8 mouse cellular contexts compared by ENCODE assay signal in the genomic region with DNA sequence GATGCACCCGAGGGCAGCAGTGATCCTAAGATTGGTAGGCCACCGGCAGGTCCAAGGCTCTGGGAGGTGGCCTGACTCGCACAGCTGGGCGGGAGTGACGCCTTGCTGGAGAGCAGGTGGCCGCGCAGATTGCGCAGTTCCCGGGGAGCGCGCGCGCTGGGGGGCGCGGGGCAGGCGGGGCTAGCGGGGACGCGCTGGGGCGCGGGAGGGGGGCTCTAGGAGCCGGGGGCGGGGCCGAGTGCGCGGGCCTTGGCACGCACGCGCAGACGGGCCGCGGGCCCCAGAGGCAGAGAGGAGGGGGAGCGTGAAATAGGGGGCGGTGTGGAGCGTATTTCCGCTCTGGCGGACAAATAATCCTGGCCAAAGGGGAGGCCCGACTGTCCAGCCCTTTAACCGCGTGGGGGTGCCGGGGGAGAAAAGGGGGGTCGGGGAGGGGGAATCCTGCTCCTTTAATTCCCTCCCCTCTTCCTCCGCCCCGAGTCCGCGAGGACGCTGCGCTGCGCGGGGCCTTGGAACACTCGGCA. TPM values are rescaled to one million over a fixed set of nuclear protein-coding genes. Genes with fewer than 3 reads are reported as not detected.
A peak's percentile ranks its signal among the peaks of the same experiment; 100 is the strongest.
DNase-seq lines count a peak whose midpoint lies in the region; ATAC-seq and TF ChIP-seq lines count a peak whose summit lies in the region.

No protein-coding gene starts in this region.

- peak overlapping the region; percentile 79 for H3K4me2 ChIP-seq in forebrain, postnatal 0 days (ENCODE audit: low read depth)
- peak overlapping the region; percentile 86 for H3K4me2 ChIP-seq in lung, embryonic 14.5 days

- ATAC-seq in forebrain, postnatal 0 days, result peak; percentile 88
- ATAC-seq in lung, embryonic 14.5 days (ENCODE audit: insufficient read depth), result peak; percentile 85
- peak; percentile 67 for ATAC-seq in neutrophil, adult 5-6 weeks (ENCODE audit: extremely low read depth, insufficient number of reproducible peaks, low FRiP score, poor library complexity, severe bottlenecking)

- no peaks in the 10 kb centered on the region for H3K27me3 ChIP-seq in cerebellum, adult 2 months (ENCODE audit: control insufficient read depth, insufficient read depth, low read length)
- no peaks in the 10 kb centered on the region for H3K27me3 ChIP-seq in forebrain, postnatal 0 days (ENCODE audit: insufficient read depth, low read length)
- H3K27me3 ChIP-seq in lung, embryonic 14.5 days (ENCODE audit: insufficient read depth, low read length), result no peaks in the 10 kb centered on the region

- DNase-seq in MEL-GATA-1-ER (ENCODE audit: extremely low read depth, low read depth), result peak; percentile 74
- DNase-seq in cerebellum, adult 2 months, result peak; percentile 92 to 93
- peak; percentile 99 for DNase-seq in forebrain, postnatal 0 days
- peak; percentile 96 for DNase-seq in heart, postnatal 4 days
- DNase-seq in layer of hippocampus, adult 8-10 months (ENCODE audit: low spot score in 2 of 2), result peak; percentile 87 to 91
- peak; percentile 99 for DNase-seq in lung, embryonic 14.5 days
- DNase-seq in testis, postnatal 14 days (ENCODE audit: low spot score), result peak; percentile 94

- no peak for TF ChIP-seq CTCF in cerebellum, adult 2 months (IDR thresholded peaks at IDR 0.05; ENCODE audit: borderline replicate concordance, insufficient read depth, low read depth, low read length)
- TF ChIP-seq CTCF in forebrain, postnatal 0 days (IDR thresholded peaks at IDR 0.05; ENCODE audit: low read depth), result peak; percentile 32; the same call in 1 of the 2 replicates
- peak; percentile 18; the same call in 1 of the 2 replicates for TF ChIP-seq CTCF in lung, embryonic 14.5 days (IDR thresholded peaks at IDR 0.05; ENCODE audit: low read depth)

- peak; percentile 89 for TF ChIP-seq POLR2A in cerebellum, adult 2 months (IDR thresholded peaks at IDR 0.05; ENCODE audit: borderline replicate concordance, insufficient read depth, low read length)

- no peaks in the 10 kb centered on the region for H3K9me3 ChIP-seq in forebrain, postnatal 0 days (ENCODE audit: low read length)
- no peaks in the 10 kb centered on the region for H3K9me3 ChIP-seq in lung, embryonic 14.5 days (ENCODE audit: low read depth, low read length)

- H3K36me3 ChIP-seq in forebrain, postnatal 0 days (ENCODE audit: insufficient read depth), result peaks cover 5% of the 10 kb centered on the region; the same call in 1 of the 2 replicates
- H3K36me3 ChIP-seq in lung, embryonic 14.5 days (ENCODE audit: insufficient read depth), result peaks cover 12% of the 10 kb centered on the region

- peak overlapping the region; percentile 93 for H3K27ac ChIP-seq in cerebellum, adult 2 months (ENCODE audit: insufficient read depth, low read length)
- peak overlapping the region; percentile 87 for H3K27ac ChIP-seq in forebrain, postnatal 0 days (ENCODE audit: low read depth, low read length)
- peak overlapping the region; percentile 92 for H3K27ac ChIP-seq in lung, embryonic 14.5 days (ENCODE audit: low read depth)

- H3K4me1 ChIP-seq in cerebellum, adult 2 months (ENCODE audit: control insufficient read depth, insufficient read depth, low read length), result peaks cover 4% of the 10 kb centered on the region; the same call in 1 of the 2 replicates
- peaks cover 5% of the 10 kb centered on the region; the same call in 1 of the 2 replicates for H3K4me1 ChIP-seq in forebrain, postnatal 0 days (ENCODE audit: insufficient read depth)
- H3K4me1 ChIP-seq in lung, embryonic 14.5 days (ENCODE audit: insufficient read depth), result peaks cover 6% of the 10 kb centered on the region; the same call in 1 of the 2 replicates

- H3K4me3 ChIP-seq in cerebellum, adult 2 months (replicated peaks; ENCODE audit: insufficient read depth, low read depth, low read length), result peak overlapping the region; percentile 86
- H3K4me3 ChIP-seq in forebrain, postnatal 0 days (ENCODE audit: low read depth, low read length), result peak overlapping the region; percentile 72
- H3K4me3 ChIP-seq in lung, embryonic 14.5 days (ENCODE audit: low read depth, low read length), result peak overlapping the region; percentile 86

- peak overlapping the region; percentile 84 for H3K9ac ChIP-seq in forebrain, postnatal 0 days
- peak overlapping the region; percentile 90 for H3K9ac ChIP-seq in lung, embryonic 14.5 days

- 1% methylated on average over 45 of the region's 51 CpGs for WGBS in cerebellum, adult 2 months
- WGBS in forebrain, postnatal 0 days, result 6% methylated on average over 35 of the region's 51 CpGs
- WGBS in lung, embryonic 14.5 days, result 1% methylated on average over 39 of the region's 51 CpGs

RNA-seq across cellular contexts. Expression of a gene that starts 3.9 kb away (rescaled TPM):
- polyA plus RNA-seq in cerebellum, adult 2 months (2012; rRNA removed), result 2.3 and 2.9 TPM in 2 replicates
- 2.6 and 6.1 TPM in 2 replicates for total RNA-seq in forebrain, postnatal 0 days (2014; rRNA removed)
- polyA plus RNA-seq in forebrain, postnatal 0 days (2015; fragmentation: Nextera tagmentation; extraction: Ambion mirVana), result 3.0 and 3.5 TPM in 2 replicates
- total RNA-seq in heart, postnatal 4 days (2021), result 1 to 10 TPM; 3.0 to 3.7 TPM
- 1 to 10 TPM; 3.1 to 4.4 (median 4.3) TPM for total RNA-seq in layer of hippocampus, adult 8-10 months (2022)
- 1.3 and 1.4 TPM in 2 replicates for polyA plus RNA-seq in lung, embryonic 14.5 days (2014; fragmentation: Nextera tagmentation; extraction: Ambion mirVana)
- not detected in 2 replicates for total RNA-seq in neutrophil, adult 5-6 weeks (2017)

RNA-seq across cellular contexts. Expression of a gene that starts 4.1 kb away (rescaled TPM):
- polyA plus RNA-seq in cerebellum, adult 2 months (2012; rRNA removed), result 174 and 182 TPM in 2 replicates
- total RNA-seq in forebrain, postnatal 0 days (2014; rRNA removed), result 293 and 302 TPM in 2 replicates
- 45.5 and 61.8 TPM in 2 replicates for polyA plus RNA-seq in forebrain, postnatal 0 days (2015; fragmentation: Nextera tagmentation; extraction: Ambion mirVana)
- total RNA-seq in heart, postnatal 4 days (2021), result 10 to 100 TPM; 55.7 to 56.8 TPM
- total RNA-seq in layer of hippocampus, adult 8-10 months (2022), result 100 to 1,000 TPM; 186 to 199 (median 189) TPM
- polyA plus RNA-seq in lung, embryonic 14.5 days (2014; fragmentation: Nextera tagmentation; extraction: Ambion mirVana), result 64.1 and 71.0 TPM in 2 replicates
- total RNA-seq in neutrophil, adult 5-6 weeks (2017), result 87.4 and 99.7 TPM in 2 replicates

RNA-seq across cellular contexts. Expression of a gene that starts 12.3 kb away (rescaled TPM):
- 0.08 and 0.10 TPM in 2 replicates for polyA plus RNA-seq in cerebellum, adult 2 months (2012; rRNA removed)
- total RNA-seq in forebrain, postnatal 0 days (2014; rRNA removed), result not detected in 2 replicates
- not detected in 2 replicates for polyA plus RNA-seq in forebrain, postnatal 0 days (2015; fragmentation: Nextera tagmentation; extraction: Ambion mirVana)
- not detected for total RNA-seq in heart, postnatal 4 days (2021)
- total RNA-seq in layer of hippocampus, adult 8-10 months (2022), result not detected
- not detected in 2 replicates for polyA plus RNA-seq in lung, embryonic 14.5 days (2014; fragmentation: Nextera tagmentation; extraction: Ambion mirVana)
- not detected in 2 replicates for total RNA-seq in neutrophil, adult 5-6 weeks (2017)

RNA-seq across cellular contexts. Expression of a gene that starts 14.9 kb away (rescaled TPM):
- polyA plus RNA-seq in cerebellum, adult 2 months (2012; rRNA removed), result 8.2 and 8.3 TPM in 2 replicates
- 25.2 and 32.6 TPM in 2 replicates for total RNA-seq in forebrain, postnatal 0 days (2014; rRNA removed)
- 5.3 and 7.7 TPM in 2 replicates for polyA plus RNA-seq in forebrain, postnatal 0 days (2015; fragmentation: Nextera tagmentation; extraction: Ambion mirVana)
- total RNA-seq in heart, postnatal 4 days (2021), result 1 to 10 TPM; 7.9 TPM
- 10 to 100 TPM in 2 of 4 experiments, 1 to 10 TPM in 2; 8.3 to 10.2 (median 9.3) TPM for total RNA-seq in layer of hippocampus, adult 8-10 months (2022)
- 0.81 and 1.2 TPM in 2 replicates for polyA plus RNA-seq in lung, embryonic 14.5 days (2014; fragmentation: Nextera tagmentation; extraction: Ambion mirVana)
- total RNA-seq in neutrophil, adult 5-6 weeks (2017), result 2.8 and 3.8 TPM in 2 replicates

RNA-seq across cellular contexts. Expression of a gene that starts 20.1 kb away (rescaled TPM):
- 0.05 TPM in 1 of 2 replicates, not detected in the other for polyA plus RNA-seq in cerebellum, adult 2 months (2012; rRNA removed)
- not detected in 2 replicates for total RNA-seq in forebrain, postnatal 0 days (2014; rRNA removed)
- polyA plus RNA-seq in forebrain, postnatal 0 days (2015; fragmentation: Nextera tagmentation; extraction: Ambion mirVana), result 0.06 TPM in 1 of 2 replicates, not detected in the other
- not detected for total RNA-seq in heart, postnatal 4 days (2021)
- total RNA-seq in layer of hippocampus, adult 8-10 months (2022), result under 1 TPM; 0.14 to 0.41 (median 0.34) TPM
- 0.42 and 0.55 TPM in 2 replicates for polyA plus RNA-seq in lung, embryonic 14.5 days (2014; fragmentation: Nextera tagmentation; extraction: Ambion mirVana)
- 0.98 and 1.4 TPM in 2 replicates for total RNA-seq in neutrophil, adult 5-6 weeks (2017)

Comparison
In these comparisons a context has a peak if more than half of its experiments do, and no peak if none do; other contexts are left out.
1. Peak in every context shown above with its lines: DNase-seq, ATAC-seq, H3K4me3 ChIP-seq and H3K27ac ChIP-seq.